Mouse (Mus musculus): Measurements from ENCODE around the gene Tmprss13.

GRCm38 (mm10) chr9:45388385-45388994 lies 69.6 kb downstream of the Tmprss13 start:
- TF ChIP-seq POLR2A (IDR thresholded peaks at IDR 0.05; ENCODE audit: insufficient read depth, low read length), result no peak
- TF ChIP-seq CTCF (IDR thresholded peaks at IDR 0.05; ENCODE audit: low read depth, low read length), result peak; percentile 93
- no peak for TF ChIP-seq EP300 (IDR thresholded peaks at IDR 0.05; ENCODE audit: insufficient read depth, low read depth, low read length)
